Mouse (Mus musculus) ES-Bruce4 (cell line): Measurements from ENCODE around the gene Gm26920.

Experiments used
- CTCF ChIP-seq: IDR thresholded peaks from one replicate; pipeline ENCODE4 v1.8.1; 2011; ENCODE audit warnings: low read depth, low read length
- EP300 ChIP-seq: IDR thresholded peaks from 2 replicates; pipeline ENCODE4 v1.6.1; 2011; ENCODE audit warnings: low read depth, low read length; ENCODE audit not compliant: insufficient read depth
- POLR2A ChIP-seq: IDR thresholded peaks from one replicate; pipeline ENCODE4 v1.8.1; 2011; ENCODE audit warnings: low read length; ENCODE audit not compliant: insufficient read depth

DNA sequence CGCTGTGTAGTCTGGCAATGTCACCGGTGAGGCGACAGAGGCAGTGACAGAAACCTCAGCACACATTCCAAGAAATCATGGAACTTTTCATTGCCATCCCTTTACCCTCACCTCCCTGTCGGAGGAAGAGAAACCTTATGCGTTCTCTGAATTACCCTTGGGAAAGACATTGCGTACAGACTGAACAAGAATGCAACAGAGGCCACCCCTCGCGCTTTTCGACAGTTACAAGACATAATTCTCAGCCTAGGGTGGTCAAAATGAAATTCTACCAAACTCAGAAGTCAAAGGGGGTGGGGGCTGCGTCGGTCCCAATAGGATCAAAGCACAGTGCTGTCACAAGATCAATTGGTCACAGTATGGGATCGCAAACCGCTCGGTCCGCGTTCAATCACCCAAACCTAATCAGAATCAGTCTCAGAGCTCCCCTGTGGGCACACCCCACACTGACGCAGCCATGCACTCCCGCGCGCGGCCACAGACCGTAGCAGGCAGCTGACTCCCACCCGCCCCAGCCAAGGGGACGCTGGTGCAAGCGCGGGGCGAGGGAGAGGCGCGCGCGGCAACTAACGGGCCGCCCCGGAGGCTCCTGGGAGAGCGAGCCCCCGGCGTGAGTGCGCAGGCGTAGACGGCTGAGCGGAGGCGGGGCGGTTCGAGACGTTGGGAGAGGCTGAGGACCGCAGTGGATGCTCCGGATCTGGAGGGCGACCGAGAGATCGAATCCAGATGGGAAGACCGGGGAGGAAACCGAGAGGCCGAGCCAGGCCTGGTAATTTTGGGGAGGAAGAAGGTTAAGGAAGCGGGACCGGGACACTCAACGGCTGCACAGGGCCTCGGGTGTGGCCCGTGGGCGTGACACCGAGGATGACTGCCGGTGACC is 31.3 kb upstream of the Gm26920 start, which contains the start of gene Zfp382:
- peak; percentile 42 for TF ChIP-seq POLR2A
- no peak for TF ChIP-seq CTCF
- no peak for TF ChIP-seq EP300
